Mouse (Mus musculus) bone marrow macrophage, adult 2 months (primary cell): ENCODE data around the gene Tubb1.

ENCODE experiments used
- CTCF ChIP-seq: IDR thresholded peaks from 2 replicates; pipeline ENCODE4 v1.5.1; 2012; ENCODE audit warnings: low read depth, mild to moderate bottlenecking, low read length, moderate library complexity
- POLR2A ChIP-seq: IDR thresholded peaks from 2 replicates; pipeline ENCODE4 v1.6.1; 2012; ENCODE audit warnings: mild to moderate bottlenecking, low read depth, low read length, borderline replicate concordance

DNA sequence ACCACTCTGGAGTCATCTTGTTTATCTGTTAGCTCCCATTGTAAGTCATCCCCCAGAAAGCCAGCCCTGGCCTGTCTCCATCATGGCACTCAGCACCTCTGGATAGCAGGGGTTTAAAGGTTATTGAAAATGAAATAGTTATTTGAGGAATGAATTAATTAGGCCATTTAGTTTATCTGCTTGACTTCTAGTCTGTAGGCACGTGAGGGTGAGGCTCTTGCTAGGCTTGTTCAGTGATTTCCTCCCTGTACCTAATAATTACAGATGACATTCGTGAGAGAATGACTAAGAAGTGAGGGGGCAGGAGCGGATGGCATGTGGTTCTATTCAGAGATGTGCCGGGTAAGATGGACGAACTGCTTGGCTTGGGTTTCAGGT is 23.0 kb downstream of the Tubb1 start:
- TF ChIP-seq POLR2A: no peak
- no peak for TF ChIP-seq CTCF
